Mouse (Mus musculus): ENCODE data around the gene Fads2.

DNA sequence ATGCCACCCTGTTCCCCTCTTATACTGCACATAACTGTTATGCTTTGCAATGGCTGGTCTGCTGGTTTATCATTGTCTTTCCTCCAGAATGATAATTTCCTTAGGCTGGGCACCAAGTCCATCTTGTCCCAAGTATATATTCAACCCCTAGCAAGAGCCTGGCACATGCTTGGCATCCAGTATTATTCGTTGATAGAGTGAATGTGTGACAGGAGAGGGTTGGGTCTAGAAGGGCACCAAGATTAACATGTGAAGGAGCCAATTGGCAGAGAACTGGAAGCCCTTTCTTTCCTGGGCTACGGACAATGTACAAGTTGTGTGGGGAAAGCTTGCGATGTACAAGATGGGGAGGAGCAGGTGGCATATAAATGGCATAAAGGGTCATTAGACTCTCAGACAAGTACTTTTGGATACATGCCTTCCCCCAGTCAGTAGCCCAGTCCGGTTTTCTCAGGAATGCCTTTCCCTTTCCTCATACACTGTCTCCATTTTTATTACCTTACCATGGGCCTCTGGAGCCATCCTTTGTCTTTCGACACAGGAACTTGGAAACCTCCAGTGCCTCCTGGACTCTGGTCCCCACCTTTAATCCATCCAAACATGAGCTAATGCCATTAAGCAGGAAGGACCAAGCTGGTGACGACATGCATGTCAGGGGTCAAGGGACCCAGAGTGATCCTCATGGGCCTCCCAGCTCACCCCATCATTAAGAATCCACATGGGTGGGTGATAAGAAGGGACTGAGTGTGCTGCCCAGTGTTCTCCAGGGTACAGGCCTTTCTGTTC lies 14.0 kb upstream of the Fads2 start:
- TF ChIP-seq TAL1 (IDR thresholded peaks at IDR 0.05; ENCODE audit: low read length) (no peak), GATA1 (IDR thresholded peaks at IDR 0.05; ENCODE audit: low read length) (no peak)
